Mouse (Mus musculus) stomach, postnatal 0 days (tissue): ENCODE results near the gene Styk1.

Experiments
- CTCF ChIP-seq: IDR thresholded peaks from 2 replicates; pipeline ENCODE4 v1.5.1; 2016; ENCODE audit warnings: antibody characterized with exemption, low read depth, mild to moderate bottlenecking, moderate library complexity
- EP300 ChIP-seq: optimal IDR thresholded peaks from 2 replicates; pipeline ENCODE3; 2016; ENCODE audit warnings: antibody characterized with exemption

DNA sequence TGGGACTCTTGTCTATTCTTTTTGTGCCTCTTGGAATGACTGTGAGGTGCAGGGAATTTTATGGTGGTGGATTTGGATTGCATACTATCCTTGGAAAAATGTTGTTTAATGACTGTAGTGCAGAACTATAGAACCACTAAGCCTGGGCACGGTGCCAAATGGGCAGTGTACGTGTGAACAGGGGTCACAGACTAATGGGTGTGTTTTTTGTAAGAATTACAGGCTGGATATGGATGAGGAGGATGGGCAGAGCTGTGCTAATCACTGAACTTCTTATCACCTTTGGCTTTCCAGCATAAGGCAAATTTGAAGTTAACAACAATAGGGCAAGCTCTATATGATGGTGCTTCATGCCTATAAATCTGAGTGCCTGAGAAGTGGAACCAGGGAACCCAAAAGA lies 49.6 kb upstream of the Styk1 start:
- TF ChIP-seq CTCF (no peak), EP300 (no peak)
